Mouse (Mus musculus) kidney, postnatal 4 days (tissue): Measurements from ENCODE around the gene Vwf.

Experiments used
- DNase-seq, 2 experiments: peaks; one replicate each; pipeline ENCODE4 v3.0.0; 2021; ENCODE audit warnings: mixed read lengths in 2 of 2

Gene Vwf

GRCm38 (mm10) chr6:125648964-125649363 is 102.4 kb downstream of the Vwf start:
- DNase-seq, result peak in 1 of 2 experiments; percentile 3

GRCm38 (mm10) chr6:125651335-125651734 is 104.8 kb downstream of the Vwf start:
- DNase-seq, result no peak

GRCm38 (mm10) chr6:125653416-125653815 is 106.8 kb downstream of the Vwf start:
- no peak for DNase-seq

GRCm38 (mm10) chr6:125656921-125657320 is 110.3 kb downstream of the Vwf start:
- no peak for DNase-seq

GRCm38 (mm10) chr6:125657966-125658365 is 111.4 kb downstream of the Vwf start:
- DNase-seq, result no peak

GRCm38 (mm10) chr6:125661106-125661877 is 114.7 kb downstream of the Vwf start:
- peak; percentile 88 for DNase-seq

GRCm38 (mm10) chr6:125663906-125664305 is 117.3 kb downstream of the Vwf start:
- no peak for DNase-seq

- no peak for DNase-seq
Measured at GRCm38 (mm10) chr6:125671835-125672234, 125.3 kb downstream of the Vwf start.

GRCm38 (mm10) chr6:125678492-125678891 is 131.9 kb downstream of the Vwf start:
- DNase-seq, result no peak

GRCm38 (mm10) chr6:125680613-125681012 is 134.0 kb downstream of the Vwf start:
- peak; percentile 31 to 52 for DNase-seq

GRCm38 (mm10) chr6:125685420-125685819 is 138.8 kb downstream of the Vwf start:
- DNase-seq, result no peak

GRCm38 (mm10) chr6:125687986-125688385 is 141.4 kb downstream of the Vwf start:
- no peak for DNase-seq

GRCm38 (mm10) chr6:125690057-125690703 is 143.6 kb downstream of the Vwf start, which contains the start of gene Ano2:
TSS of gene Ano2 (plus strand) at chr6:125690419.
- DNase-seq, result peak; percentile 32 to 46

- DNase-seq, result no peak
Measured at GRCm38 (mm10) chr6:125701146-125701545, 154.6 kb downstream of the Vwf start.

- no peak for DNase-seq
Measured at GRCm38 (mm10) chr6:125711261-125711660, 164.7 kb downstream of the Vwf start.

- no peak for DNase-seq
Measured at GRCm38 (mm10) chr6:125726408-125726807, 179.8 kb downstream of the Vwf start.

- no peak for DNase-seq
Measured at GRCm38 (mm10) chr6:125727484-125727911, 180.9 kb downstream of the Vwf start.

GRCm38 (mm10) chr6:125729471-125729870 is 182.9 kb downstream of the Vwf start:
- DNase-seq, result no peak

- DNase-seq, result no peak
Measured at GRCm38 (mm10) chr6:125729986-125730535, 183.5 kb downstream of the Vwf start.
